Mouse (Mus musculus) stomach, embryonic 14.5 days (tissue): Measurements from ENCODE around the gene Gm20458. TPM values are rescaled to one million over a fixed set of nuclear protein-coding genes. Genes with fewer than 3 reads are reported as not detected.

Source experiments
- ATAC-seq: fragments of 200-750 bp; cut with Nextera tagmentation; 2 replicates; pipeline ENCODE4 v1.8.0; 2017; ENCODE audit warnings: low read depth, moderate TSS enrichment; ENCODE audit not compliant: insufficient number of reproducible peaks, insufficient read depth, low FRiP score
- H3K27ac ChIP-seq: fragments of 300-500 bp; sonication (generic); 2 replicates; pipeline ENCODE4 v1.5.1; 2014; ENCODE audit warnings: mild to moderate bottlenecking, low read length, moderate library complexity, mixed read lengths
- H3K27me3 ChIP-seq: fragments of 300-500 bp; sonication (generic); 2 replicates; pipeline ENCODE4 v1.6.1; 2014; ENCODE audit warnings: low read length, control low read depth, mixed read lengths; ENCODE audit not compliant: control insufficient read depth, insufficient read depth
- H3K36me3 ChIP-seq: fragments of 300-500 bp; sonication (generic); 2 replicates; pipeline ENCODE4 v1.6.1; 2014; ENCODE audit warnings: mild to moderate bottlenecking, control low read depth, low read length, moderate library complexity, mixed read lengths; ENCODE audit not compliant: control insufficient read depth, insufficient read depth
- H3K4me1 ChIP-seq: fragments of 300-500 bp; sonication (generic); 2 replicates; pipeline ENCODE4 v1.6.1; 2014; ENCODE audit warnings: low read length, control low read depth, mixed read lengths; ENCODE audit not compliant: control insufficient read depth, insufficient read depth
- H3K4me2 ChIP-seq: fragments of 300-500 bp; sonication (generic); replicated peaks from 2 replicates; pipeline ENCODE4 v1.6.1; 2014; ENCODE audit warnings: low read depth, low read length, control low read depth
- H3K4me3 ChIP-seq: fragments of 300-500 bp; sonication (generic); 2 replicates; pipeline ENCODE4 v1.5.1; 2014; ENCODE audit warnings: low read depth, low read length, control low read depth
- H3K9ac ChIP-seq: fragments of 300-500 bp; sonication (generic); replicated peaks from 2 replicates; pipeline ENCODE4 v1.6.1; 2014; ENCODE audit warnings: low read depth, mild to moderate bottlenecking, control low read depth, low read length, moderate library complexity, mixed read lengths
- H3K9me3 ChIP-seq: fragments of 300-500 bp; sonication (generic); 2 replicates; pipeline ENCODE4 v1.6.1; 2016; ENCODE audit warnings: low read depth, low read length, control low read depth; ENCODE audit not compliant: control insufficient read depth
- WGBS: fragments of 180-500 bp; shearing (Covaris S2); extraction: QIAGEN DNeasy Blood & Tissue Kit; methylation state at CpG from one replicate; pipeline ENCODE4 v1.1.7; 2014; 5-methylcytosine and 5-hydroxymethylcytosine counted together
- polyA plus RNA-seq: library from polyadenylated mRNA; unstranded; fragments of >200 nt; fragmentation: Nextera tagmentation; extraction: Ambion mirVana; gene quantifications from 2 replicates; pipeline ENCODE4 v1.2.1, GENCODE M21; 2014

Gene Gm20458
- polyA plus RNA-seq, 1 experiment from 2014 or later: 7.0 TPM

- Histone ChIP-seq H3K36me3 (no peaks in the 10 kb centered on the region), H3K9me3 (no peaks in the 10 kb centered on the region), H3K4me3 (no peak overlapping the region), H3K27ac (peak overlapping the region; percentile 82; the same call in 1 of the 2 replicates), H3K9ac (0 out of 2 replicates have a peak overlapping the region, but pooled peaks have one; percentile 10), H3K4me1 (peaks cover 76% of the 10 kb centered on the region), H3K27me3 (no peaks in the 10 kb centered on the region), H3K4me2 (peak overlapping the region; percentile 26)
- WGBS: 41% methylated on average over 3 of the region's 3 CpGs
- peak; percentile 34; the same call in 1 of the 2 replicates for ATAC-seq
Observed at GRCm38 (mm10) chr2:164436961-164437360, 23.8 kb upstream of the Gm20458 start.

- H3K4me3 ChIP-seq: no peak overlapping the region
- H3K9ac ChIP-seq: 0 out of 2 replicates have a peak overlapping the region, but pooled peaks have one; percentile 6
- ATAC-seq: no peak
- no peaks in the 10 kb centered on the region for H3K27me3 ChIP-seq
- peak overlapping the region; percentile 26 for H3K4me2 ChIP-seq
- peak overlapping the region; percentile 86 for H3K27ac ChIP-seq
- H3K36me3 ChIP-seq: no peaks in the 10 kb centered on the region
- peaks cover 69% of the 10 kb centered on the region for H3K4me1 ChIP-seq
- H3K9me3 ChIP-seq: no peaks in the 10 kb centered on the region
- WGBS: 40% methylated on average over 6 of the region's 6 CpGs
Observed at GRCm38 (mm10) chr2:164437710-164438109, 23.1 kb upstream of the Gm20458 start.

- Histone ChIP-seq H3K27ac (peak overlapping the region; percentile 86; the same call in 1 of the 2 replicates), H3K4me1 (peaks cover 63% of the 10 kb centered on the region), H3K4me2 (peak overlapping the region; percentile 13), H3K9me3 (no peaks in the 10 kb centered on the region), H3K4me3 (no peak overlapping the region), H3K36me3 (no peaks in the 10 kb centered on the region), H3K27me3 (no peaks in the 10 kb centered on the region), H3K9ac (no peak overlapping the region)
- ATAC-seq: peak; percentile 51
- 32% methylated on average over 8 of the region's 8 CpGs for WGBS
Observed at GRCm38 (mm10) chr2:164438257-164438656, 22.5 kb upstream of the Gm20458 start.

GRCm38 (mm10) chr2:164439001-164439421, 21.8 kb upstream of the Gm20458 start:
- Histone ChIP-seq H3K27ac (peak overlapping the region; percentile 3; the same call in 1 of the 2 replicates), H3K4me1 (peaks cover 62% of the 10 kb centered on the region)

GRCm38 (mm10) chr2:164440314-164440713, 20.5 kb upstream of the Gm20458 start:
- no peak for ATAC-seq
- Histone ChIP-seq H3K4me1 (peaks cover 49% of the 10 kb centered on the region), H3K27ac (no peak overlapping the region)

More at GRCm38 (mm10) chr2:164439001-164439421, 21.8 kb upstream of the Gm20458 start:
- H3K9me3 ChIP-seq: no peaks in the 10 kb centered on the region
- no peak overlapping the region for H3K9ac ChIP-seq
- no peak for ATAC-seq
- WGBS: 50% methylated on average over 3 of the region's 3 CpGs
- no peaks in the 10 kb centered on the region for H3K27me3 ChIP-seq
- no peak overlapping the region for H3K4me3 ChIP-seq
- H3K4me2 ChIP-seq: no peak overlapping the region; the same call in 1 of the 2 replicates
- H3K36me3 ChIP-seq: no peaks in the 10 kb centered on the region

GRCm38 (mm10) chr2:164441155-164441554, 19.6 kb upstream of the Gm20458 start:
- Histone ChIP-seq H3K9ac (no peak overlapping the region), H3K36me3 (no peaks in the 10 kb centered on the region), H3K4me2 (peak overlapping the region; percentile 65), H3K27me3 (no peaks in the 10 kb centered on the region), H3K4me3 (peak overlapping the region; percentile 64), H3K9me3 (no peaks in the 10 kb centered on the region), H3K27ac (no peak overlapping the region; the same call in 1 of the 2 replicates), H3K4me1 (peaks cover 43% of the 10 kb centered on the region; the same call in 1 of the 2 replicates)
- no peak for ATAC-seq
- WGBS: 38% methylated on average over 8 of the region's 8 CpGs

More at GRCm38 (mm10) chr2:164440314-164440713, 20.5 kb upstream of the Gm20458 start:
- Histone ChIP-seq H3K4me2 (peak overlapping the region; percentile 65; the same call in 1 of the 2 replicates), H3K27me3 (no peaks in the 10 kb centered on the region), H3K4me3 (no peak overlapping the region), H3K9me3 (no peaks in the 10 kb centered on the region), H3K9ac (no peak overlapping the region), H3K36me3 (no peaks in the 10 kb centered on the region)
- WGBS: 52% methylated on average over 5 of the region's 5 CpGs

- H3K27ac ChIP-seq: no peak overlapping the region
Observed at GRCm38 (mm10) chr2:164441731-164442130, 19.0 kb upstream of the Gm20458 start.

GRCm38 (mm10) chr2:164442315-164443050, 18.3 kb upstream of the Gm20458 start:
- peak; percentile 57 for ATAC-seq
- Histone ChIP-seq H3K4me2 (peak overlapping the region; percentile 65), H3K27me3 (no peaks in the 10 kb centered on the region), H3K9me3 (no peaks in the 10 kb centered on the region), H3K36me3 (no peaks in the 10 kb centered on the region), H3K27ac (peak overlapping the region; percentile 69), H3K9ac (peak overlapping the region; percentile 82), H3K4me1 (peaks cover 32% of the 10 kb centered on the region; the same call in 1 of the 2 replicates), H3K4me3 (peak overlapping the region; percentile 64)
- WGBS: 3% methylated on average over 29 of the region's 29 CpGs

More at GRCm38 (mm10) chr2:164441731-164442130, 19.0 kb upstream of the Gm20458 start:
- H3K4me1 ChIP-seq: peaks cover 38% of the 10 kb centered on the region; the same call in 1 of the 2 replicates
- no peak for ATAC-seq
- H3K27me3 ChIP-seq: no peaks in the 10 kb centered on the region
- peak overlapping the region; percentile 82 for H3K9ac ChIP-seq
- no peaks in the 10 kb centered on the region for H3K36me3 ChIP-seq
- peak overlapping the region; percentile 64 for H3K4me3 ChIP-seq
- H3K4me2 ChIP-seq: peak overlapping the region; percentile 65
- 34% methylated on average over 7 of the region's 7 CpGs for WGBS
- no peaks in the 10 kb centered on the region for H3K9me3 ChIP-seq
